Mouse (Mus musculus): ENCODE measurements around the gene Lrrc4b.

DNA sequence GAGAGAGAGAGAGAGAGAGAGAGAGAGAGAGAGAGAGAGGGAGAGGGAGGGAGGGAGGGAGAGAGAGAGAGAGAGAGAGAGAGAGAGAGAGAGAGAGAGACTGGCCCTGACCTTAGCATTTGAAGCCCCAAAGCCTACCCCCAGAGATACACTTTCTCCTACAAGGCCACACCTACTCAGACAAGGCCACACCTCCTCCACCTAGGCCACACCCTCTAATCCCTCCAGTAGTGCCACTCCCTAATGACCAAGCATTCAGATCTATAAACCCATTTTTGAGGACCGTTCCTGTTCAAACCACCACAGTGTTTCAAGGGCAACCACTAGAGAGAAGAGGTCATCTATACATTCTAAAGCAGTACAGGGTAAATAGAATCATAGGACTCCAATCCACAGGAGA, 27.5 kb downstream of the Lrrc4b start:
- TF ChIP-seq CTCF (IDR thresholded peaks at IDR 0.05; ENCODE audit: extremely low read depth, insufficient read depth, insufficient read length, insufficient replicate concordance), result no peak
- TF ChIP-seq POLR2A (IDR thresholded peaks at IDR 0.05; ENCODE audit: low read depth, low read length), result no peak

Data from spleen, adult 2 months (tissue).